Comparison of ENCODE assay signal across 8 mouse cellular contexts in genomic region chr4:155220213-155221100, GRCm38 (mm10). TPM values are rescaled to one million over a fixed set of nuclear protein-coding genes. Genes with fewer than 3 reads are reported as not detected.
DNase-seq lines count a peak whose midpoint lies in the region; ATAC-seq and TF ChIP-seq lines count a peak whose summit lies in the region.

No protein-coding gene starts in this region.

- H3K27me3 ChIP-seq in embryonic facial prominence, embryonic 13.5 days = no peaks in the 10 kb centered on the region
- H3K27me3 ChIP-seq in intestine, embryonic 14.5 days (replicated peaks; ENCODE audit: control insufficient read depth, insufficient read depth, low read length) = no peaks in the 10 kb centered on the region
- H3K27me3 ChIP-seq in myocyte (ENCODE audit: control insufficient read depth, insufficient read depth, insufficient read length) = no peaks in the 10 kb centered on the region

- H3K36me3 ChIP-seq in embryonic facial prominence, embryonic 13.5 days = 0 out of 2 replicates have a peak, but pooled peaks cover 5% of the 10 kb centered on the region
- peaks cover 5% of the 10 kb centered on the region; the same call in 1 of the 2 replicates for H3K36me3 ChIP-seq in intestine, embryonic 14.5 days (ENCODE audit: control insufficient read depth, insufficient read depth, low read length)
- H3K36me3 ChIP-seq in myocyte (ENCODE audit: control insufficient read depth, insufficient read depth) = no peaks in the 10 kb centered on the region

- peak overlapping the region; percentile 78 for H3ac ChIP-seq in myocyte (ENCODE audit: control insufficient read depth, insufficient read length)

- H3K4me2 ChIP-seq in embryonic facial prominence, embryonic 13.5 days = peak overlapping the region; percentile 93
- H3K4me2 ChIP-seq in intestine, embryonic 14.5 days (ENCODE audit: low read length) = peak overlapping the region; percentile 99
- H3K4me2 ChIP-seq in myocyte (ENCODE audit: low read depth) = peak overlapping the region; percentile 95

- peak overlapping the region; percentile 92 for H3K4me3 ChIP-seq in embryonic facial prominence, embryonic 13.5 days
- H3K4me3 ChIP-seq in intestine, embryonic 14.5 days (ENCODE audit: low read depth, low read length) = peak overlapping the region; percentile 88
- peak overlapping the region; percentile 98 for H3K4me3 ChIP-seq in myocyte

- peak overlapping the region; percentile 98 for H3K9ac ChIP-seq in embryonic facial prominence, embryonic 13.5 days
- H3K9ac ChIP-seq in intestine, embryonic 14.5 days (ENCODE audit: low read length) = peak overlapping the region; percentile 84

- no peak for TF ChIP-seq POLR2A in myocyte (IDR thresholded peaks at IDR 0.05; ENCODE audit: insufficient read length, low read depth)

- peaks cover 64% of the 10 kb centered on the region for H3K4me1 ChIP-seq in embryonic facial prominence, embryonic 13.5 days
- H3K4me1 ChIP-seq in intestine, embryonic 14.5 days (replicated peaks; ENCODE audit: control insufficient read depth, insufficient read depth, low read length) = peaks cover 56% of the 10 kb centered on the region

- no peaks in the 10 kb centered on the region for H3K9me3 ChIP-seq in embryonic facial prominence, embryonic 13.5 days
- H3K9me3 ChIP-seq in intestine, embryonic 14.5 days (ENCODE audit: control insufficient read depth, low read length) = no peaks in the 10 kb centered on the region

- peaks cover 67% of the 10 kb centered on the region for H3K79me2 ChIP-seq in myocyte (ENCODE audit: control insufficient read depth, insufficient read depth)

- no peak for ATAC-seq in embryonic facial prominence, embryonic 13.5 days (ENCODE audit: insufficient number of reproducible peaks, insufficient read depth, low FRiP score, low TSS enrichment, low read depth)
- ATAC-seq in intestine, embryonic 14.5 days (replicated peaks; ENCODE audit: low FRiP score, low TSS enrichment, low read depth) = no peak

- peak; percentile 61 to 67 for DNase-seq in layer of hippocampus, postnatal 10 days (ENCODE audit: low spot score in 2 of 2)
- no peak for DNase-seq in layer of hippocampus, adult 9-10 months (ENCODE audit: low spot score)
- peak; percentile 30 for DNase-seq in MN1 (ENCODE audit: low spot score)
- no peak for DNase-seq in intestine, embryonic 14.5 days (ENCODE audit: low spot score)
- no peak for DNase-seq in ovary, adult 18-20 months (ENCODE audit: low spot score)
- DNase-seq in cerebellum, adult 8-10 months = no peak

- WGBS in embryonic facial prominence, embryonic 13.5 days = 8% methylated on average over 14 of the region's 14 CpGs
- 5% methylated on average over 14 of the region's 14 CpGs for WGBS in intestine, embryonic 14.5 days

- H3K27ac ChIP-seq in embryonic facial prominence, embryonic 13.5 days = peak overlapping the region; percentile 81; the same call in 1 of the 2 replicates
- H3K27ac ChIP-seq in intestine, embryonic 14.5 days (ENCODE audit: low read depth) = 0 out of 2 replicates have a peak overlapping the region, but pooled peaks have one; percentile 36

TF ChIP-seq in myocyte, 11 proteins besides CTCF, POLR2A, EP300 and RAD21:
- no peak for TF ChIP-seq E2F4 (IDR thresholded peaks at IDR 0.05; ENCODE audit: insufficient read depth)
- no peak for TF ChIP-seq MYOG (IDR thresholded peaks at IDR 0.05; ENCODE audit: control insufficient read depth in 1 of 3, insufficient read depth in 1 of 3, insufficient read length in 2 of 3, low read depth in 2 of 3)
- no peak for TF ChIP-seq POLR2AphosphoS2 (IDR thresholded peaks at IDR 0.05; ENCODE audit: insufficient read length, low read depth)
- TF ChIP-seq SRF (IDR thresholded peaks at IDR 0.05; ENCODE audit: control insufficient read depth, insufficient read length, low read depth) = no peak
- no peak for TF ChIP-seq MYOD1 (IDR thresholded peaks at IDR 0.05; ENCODE audit: control insufficient read depth in 1 of 3, insufficient read length in 2 of 3, low read depth in 2 of 3)
- no peak for TF ChIP-seq CEBPB (IDR thresholded peaks at IDR 0.05; ENCODE audit: insufficient read depth, poor library complexity, severe bottlenecking)
- TF ChIP-seq REST (IDR thresholded peaks at IDR 0.05; ENCODE audit: insufficient read depth, insufficient read length) = no peak
- TF ChIP-seq TCF3 (IDR thresholded peaks at IDR 0.05; ENCODE audit: insufficient read length, low read depth) = no peak
- no peak for TF ChIP-seq TCF12 (IDR thresholded peaks at IDR 0.05; ENCODE audit: insufficient read depth, poor library complexity, severe bottlenecking)
- no peak for TF ChIP-seq MAX (IDR thresholded peaks at IDR 0.05; ENCODE audit: low read depth)
- TF ChIP-seq USF1 (IDR thresholded peaks at IDR 0.05; ENCODE audit: low read depth) = no peak

RNA-seq across cellular contexts. Expression of gene Ski, which starts 1.9 kb away (rescaled TPM):
- total RNA-seq in layer of hippocampus, postnatal 10 days (2021) = 100 to 1,000 TPM; 118 TPM
- 21.5 and 24.9 TPM in 2 replicates for polyA plus RNA-seq in embryonic facial prominence, embryonic 13.5 days (2015; fragmentation: Nextera tagmentation; extraction: Ambion mirVana)
- 24.4 and 25.3 TPM in 2 replicates for polyA plus RNA-seq in intestine, embryonic 14.5 days (2014; fragmentation: Nextera tagmentation; extraction: Ambion mirVana)
- 54.5 TPM for polyA plus RNA-seq in myocyte (2012; fragmentation: generic; extraction: Trizol)

RNA-seq across cellular contexts. Expression of gene Faap20, which starts 29.1 kb away (rescaled TPM):
- total RNA-seq in layer of hippocampus, postnatal 10 days (2021) = 10 to 100 TPM; 22.2 to 24.3 TPM
- polyA plus RNA-seq in embryonic facial prominence, embryonic 13.5 days (2015; fragmentation: Nextera tagmentation; extraction: Ambion mirVana) = 77.4 and 80.0 TPM in 2 replicates
- 74.6 and 81.2 TPM in 2 replicates for polyA plus RNA-seq in intestine, embryonic 14.5 days (2014; fragmentation: Nextera tagmentation; extraction: Ambion mirVana)
- polyA plus RNA-seq in myocyte (2012; fragmentation: generic; extraction: Trizol) = 40.4 TPM

Comparison
In these comparisons a context has a peak if more than half of its experiments do, and no peak if none do; other contexts are left out.
1. DNase-seq: peak in layer of hippocampus, postnatal 10 days (2 of 2) and MN1 (single experiment); none in layer of hippocampus, adult 9-10 months (single experiment), intestine, embryonic 14.5 days (single experiment), ovary, adult 18-20 months (single experiment) and cerebellum, adult 8-10 months (single experiment).
2. Peak in every context shown above with its lines, with median percentiles within 50 percentile points of each other: H3K4me2 ChIP-seq and H3K4me3 ChIP-seq.